Mouse (Mus musculus): ENCODE measurements around the gene Kcnab1.

The Kcnab1 gene

GRCm38 (mm10) chr3:65204356-65205075 is 95.3 kb downstream of the Kcnab1 start:
- DNase-seq (ENCODE audit: inconsistent ontology term), result no peak

GRCm38 (mm10) chr3:65205539-65206020 is 96.4 kb downstream of the Kcnab1 start:
- peak; percentile 32 for DNase-seq (ENCODE audit: inconsistent ontology term)

- no peak for DNase-seq (ENCODE audit: inconsistent ontology term)
Observed at GRCm38 (mm10) chr3:65213725-65214124, 104.5 kb downstream of the Kcnab1 start.

DNA sequence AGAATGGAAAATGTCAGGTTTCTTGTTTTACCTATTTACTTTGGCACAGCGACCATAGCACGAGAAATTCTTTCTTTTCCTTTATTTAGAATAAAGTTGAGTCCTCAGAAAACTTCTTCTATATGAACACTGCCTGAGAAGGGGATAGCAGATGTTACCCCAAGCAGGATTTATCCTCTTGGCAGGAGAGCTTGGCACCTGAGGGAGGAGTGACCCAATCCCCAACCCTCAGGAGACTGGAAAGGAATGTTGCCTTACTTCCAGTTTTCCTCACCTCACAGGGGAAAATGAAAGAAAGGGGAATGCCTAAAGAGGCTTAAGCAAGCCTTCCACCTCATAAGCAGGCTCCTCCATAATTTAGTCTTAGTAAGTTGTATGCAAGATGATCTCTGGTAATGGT is 105.5 kb downstream of the Kcnab1 start:
- DNase-seq (ENCODE audit: inconsistent ontology term), result no peak

GRCm38 (mm10) chr3:65217673-65218579 is 108.7 kb downstream of the Kcnab1 start:
- DNase-seq (ENCODE audit: inconsistent ontology term), result no peak

GRCm38 (mm10) chr3:65220287-65220686 is 111.1 kb downstream of the Kcnab1 start:
- DNase-seq (ENCODE audit: inconsistent ontology term), result no peak

GRCm38 (mm10) chr3:65223635-65224034 is 114.5 kb downstream of the Kcnab1 start:
- DNase-seq (ENCODE audit: inconsistent ontology term), result no peak

DNA sequence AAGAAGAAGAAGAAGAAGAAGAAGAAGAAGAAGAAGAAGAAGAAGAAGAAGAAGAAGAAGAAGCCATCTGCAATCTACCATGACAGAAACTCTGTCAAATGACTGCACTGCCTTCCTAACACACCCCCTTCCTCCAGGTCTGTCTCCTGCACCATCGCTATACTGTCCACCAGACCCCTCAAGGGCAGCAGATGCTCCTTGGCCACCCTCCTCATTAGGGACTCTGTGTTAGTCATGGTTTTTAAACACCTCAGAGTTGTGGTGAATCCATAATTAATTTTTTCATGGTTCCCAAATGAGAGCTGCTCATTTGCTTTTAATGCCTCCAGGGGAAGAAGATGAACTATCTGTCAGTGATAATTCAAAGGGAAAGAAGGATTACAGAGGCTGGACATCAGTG is 121.8 kb downstream of the Kcnab1 start:
- no peak for DNase-seq (ENCODE audit: inconsistent ontology term)

GRCm38 (mm10) chr3:65231419-65232090 is 122.4 kb downstream of the Kcnab1 start:
- no peak for DNase-seq (ENCODE audit: inconsistent ontology term)

DNA sequence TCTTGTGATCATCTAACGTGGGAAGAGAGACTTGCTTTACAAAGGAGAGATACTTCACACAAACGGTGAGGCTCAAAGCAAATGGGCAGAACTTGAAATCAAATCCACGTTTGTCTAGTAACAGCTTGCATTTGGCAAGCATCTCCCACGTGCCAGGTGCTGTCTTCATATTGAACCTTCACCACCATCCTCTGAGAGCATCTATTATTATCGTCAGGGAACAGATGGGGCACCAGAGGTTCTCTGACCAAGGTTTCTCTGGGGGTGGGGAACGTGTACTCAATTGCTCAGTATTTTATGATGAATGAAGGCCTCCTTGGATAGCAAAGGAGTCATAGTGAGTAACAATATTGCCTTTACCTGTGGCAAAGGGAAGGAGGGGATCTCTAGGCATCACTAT is 139.8 kb downstream of the Kcnab1 start:
- no peak for DNase-seq (ENCODE audit: inconsistent ontology term)

- no peak for DNase-seq (ENCODE audit: inconsistent ontology term)
Observed at GRCm38 (mm10) chr3:65260521-65260920, 151.3 kb downstream of the Kcnab1 start.

DNA sequence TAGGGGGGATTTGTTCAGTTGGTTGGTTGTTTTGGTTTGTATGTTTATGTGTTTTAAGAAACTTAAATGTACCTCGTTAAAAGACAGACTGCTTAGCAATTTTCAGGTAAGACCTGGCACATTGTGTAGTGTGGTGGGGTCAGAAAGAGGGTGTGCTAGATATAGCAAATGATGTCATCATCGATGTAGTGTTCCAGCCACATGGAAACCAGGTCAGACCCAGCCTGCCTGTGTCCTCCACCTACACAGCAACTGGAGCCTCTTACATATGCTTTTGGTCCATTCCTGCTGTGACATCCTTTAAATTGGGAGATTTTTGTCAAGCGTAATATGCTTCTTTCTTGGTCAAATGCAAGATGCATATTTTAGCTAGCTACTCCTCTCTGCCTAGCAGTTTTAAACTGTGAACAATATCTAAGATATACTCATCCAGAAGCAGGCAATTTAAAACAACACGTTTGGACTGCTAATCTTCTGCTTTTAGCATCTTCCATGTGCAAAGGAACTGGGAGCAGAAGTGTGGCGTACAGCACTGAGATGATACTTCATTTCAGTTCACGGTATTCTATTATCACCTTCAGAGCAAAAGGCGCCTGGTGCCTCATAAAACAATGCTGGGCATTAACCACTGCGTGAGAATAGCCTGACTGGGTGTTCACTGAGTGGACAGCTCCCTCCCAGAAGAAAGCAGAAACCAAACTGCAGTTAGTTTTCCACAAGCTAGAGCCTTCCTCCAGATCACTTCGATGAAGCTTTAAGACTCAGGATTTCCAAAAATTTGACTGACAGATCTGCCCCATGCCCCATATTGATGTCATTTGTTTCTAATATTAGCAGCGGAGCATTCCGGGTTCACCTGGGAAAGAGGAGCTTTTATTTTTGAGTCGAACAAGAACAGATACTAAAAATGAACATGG is 153.6 kb downstream of the Kcnab1 start:
- DNase-seq (ENCODE audit: inconsistent ontology term), result no peak

- DNase-seq (ENCODE audit: inconsistent ontology term), result peak; percentile 87
Observed at GRCm38 (mm10) chr3:65273317-65273716, 164.1 kb downstream of the Kcnab1 start.

GRCm38 (mm10) chr3:65277777-65278176 is 168.6 kb downstream of the Kcnab1 start:
- DNase-seq (ENCODE audit: inconsistent ontology term), result no peak

DNA sequence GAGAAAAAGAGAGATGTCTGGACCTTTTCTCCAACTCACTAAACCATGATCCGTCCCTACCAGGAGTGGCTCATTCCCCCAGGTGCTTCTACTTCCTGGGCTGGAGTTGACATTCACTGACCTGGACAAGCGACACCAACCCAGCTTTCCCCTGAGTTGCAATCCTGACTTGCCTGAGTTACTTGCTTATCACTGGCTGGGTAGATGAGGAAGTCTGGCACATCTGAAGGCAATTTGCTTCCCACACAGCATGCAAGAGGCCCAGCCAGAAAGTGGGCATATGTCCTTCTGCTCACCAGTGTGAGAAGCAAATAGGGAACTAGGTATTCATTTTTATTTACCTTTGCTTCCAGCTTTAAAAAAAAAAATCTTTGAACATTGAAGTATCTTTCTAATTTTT is 174.2 kb downstream of the Kcnab1 start:
- no peak for DNase-seq (ENCODE audit: inconsistent ontology term)

- DNase-seq (ENCODE audit: inconsistent ontology term), result no peak
Observed at GRCm38 (mm10) chr3:65288994-65289393, 179.8 kb downstream of the Kcnab1 start.

DNA sequence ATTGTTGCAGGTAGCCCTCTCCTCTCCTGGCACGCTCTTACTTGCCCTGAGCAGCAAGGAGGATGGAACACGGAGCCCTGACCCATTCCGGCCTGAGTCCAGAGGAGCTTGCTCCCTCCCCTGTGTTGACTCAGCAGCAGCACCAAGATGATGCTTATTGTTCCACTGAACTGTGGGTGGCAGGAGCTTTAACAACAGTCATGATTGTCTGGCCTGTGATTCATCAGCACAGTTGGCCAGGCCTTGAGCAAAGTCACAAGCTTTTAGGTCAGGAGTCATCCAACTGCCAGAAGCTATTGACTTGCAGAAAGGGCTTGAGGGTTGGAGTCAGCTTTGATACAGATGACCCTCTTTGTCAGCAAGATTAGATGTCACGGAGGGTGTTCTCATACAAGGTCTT is 187.8 kb downstream of the Kcnab1 start:
- peak; percentile 82 for DNase-seq (ENCODE audit: inconsistent ontology term)

- no peak for DNase-seq (ENCODE audit: inconsistent ontology term)
Observed at GRCm38 (mm10) chr3:65299205-65299604, 190.0 kb downstream of the Kcnab1 start.

- peak; percentile 59 for DNase-seq (ENCODE audit: inconsistent ontology term)
Observed at GRCm38 (mm10) chr3:65301531-65301930, 192.3 kb downstream of the Kcnab1 start.

DNA sequence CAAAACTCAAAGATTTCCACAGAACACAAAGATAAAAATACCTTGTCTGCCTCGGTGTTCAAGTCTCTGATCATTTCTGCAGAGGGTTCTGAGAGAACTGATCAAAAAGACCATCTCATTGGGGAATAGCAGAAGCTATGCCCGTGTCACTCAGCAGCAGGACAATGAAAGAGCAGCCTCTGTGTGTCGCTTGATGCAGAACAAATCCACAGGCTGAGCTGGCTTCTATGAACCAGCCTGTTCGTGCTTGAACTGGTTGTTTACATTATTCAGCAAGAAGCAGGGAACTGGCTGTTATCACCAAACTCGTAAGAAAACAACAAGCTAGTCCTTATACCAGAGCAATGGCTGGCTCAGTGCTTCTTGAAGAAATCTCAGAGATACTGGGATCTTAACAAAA is 193.4 kb downstream of the Kcnab1 start:
- DNase-seq (ENCODE audit: inconsistent ontology term), result peak; percentile 17

DNA sequence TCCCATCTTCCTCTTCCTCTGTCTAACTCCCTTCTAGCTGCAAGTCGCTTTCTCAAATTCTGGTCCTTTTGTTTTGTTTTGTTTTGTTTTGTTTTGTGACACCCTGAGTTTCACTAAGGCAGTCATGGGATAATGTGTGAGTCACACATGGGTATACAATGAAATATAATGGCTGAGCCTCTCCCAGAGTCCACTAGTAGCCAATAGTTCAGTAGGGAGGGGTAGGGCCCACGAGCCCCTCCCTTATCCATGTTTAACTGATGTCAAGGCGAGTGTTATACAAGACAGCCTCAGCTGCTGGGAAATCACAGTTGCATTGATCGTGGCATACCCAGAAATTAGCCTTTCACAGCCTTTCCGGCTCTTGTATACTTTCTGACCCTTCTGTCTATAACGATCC is 206.7 kb downstream of the Kcnab1 start:
- no peak for DNase-seq (ENCODE audit: inconsistent ontology term)
